Mouse (Mus musculus) forebrain, embryonic 13.5 days (tissue): ENCODE data around the gene Pkn2. TPM values are rescaled to one million over a fixed set of nuclear protein-coding genes. Genes with fewer than 3 reads are reported as not detected.

Experiments
- ATAC-seq: fragments of 200-750 bp; cut with Nextera tagmentation; 2 replicates; pipeline ENCODE4 v1.8.0; 2017
- H3K27ac ChIP-seq: fragments of 300-500 bp; sonication (generic); 2 replicates; pipeline ENCODE4 v1.5.1; 2015; ENCODE audit warnings: inconsistent platforms, mild to moderate bottlenecking, moderate library complexity
- H3K27me3 ChIP-seq: fragments of 300-500 bp; sonication (generic); 2 replicates; pipeline ENCODE4 v1.6.1; 2015; ENCODE audit warnings: mild to moderate bottlenecking, inconsistent platforms
- H3K36me3 ChIP-seq: fragments of 300-500 bp; sonication (generic); 2 replicates; pipeline ENCODE4 v1.6.1; 2015; ENCODE audit warnings: mild to moderate bottlenecking, inconsistent platforms; ENCODE audit not compliant: poor library complexity, severe bottlenecking
- H3K4me1 ChIP-seq: fragments of 300-500 bp; sonication (generic); 2 replicates; pipeline ENCODE4 v1.6.1; 2015; ENCODE audit warnings: inconsistent platforms
- H3K4me2 ChIP-seq: fragments of 300-500 bp; sonication (generic); 2 replicates; pipeline ENCODE4 v1.6.1; 2015; ENCODE audit warnings: inconsistent platforms, mild to moderate bottlenecking, moderate library complexity
- H3K4me3 ChIP-seq: fragments of 300-500 bp; sonication (generic); 2 replicates; pipeline ENCODE4 v1.5.1; 2015; ENCODE audit warnings: mild to moderate bottlenecking, inconsistent platforms
- H3K9ac ChIP-seq: fragments of 300-500 bp; sonication (generic); 2 replicates; pipeline ENCODE4 v1.6.1; 2015; ENCODE audit warnings: mild to moderate bottlenecking, inconsistent platforms
- H3K9me3 ChIP-seq: fragments of 300-500 bp; sonication (generic); replicated peaks from 2 replicates; pipeline ENCODE4 v1.6.1; 2016; ENCODE audit warnings: inconsistent platforms
- WGBS: fragments of 180-500 bp; shearing (Covaris S2); methylation state at CpG from one replicate; pipeline ENCODE4 v1.1.7; 2015; 5-methylcytosine and 5-hydroxymethylcytosine counted together
- polyA plus RNA-seq: library from polyadenylated mRNA; unstranded; fragments of >200 nt; fragmentation: Nextera tagmentation; extraction: Ambion mirVana; gene quantifications from 2 replicates; pipeline ENCODE4 v1.2.1, GENCODE M21; 2015

The Pkn2 gene
- polyA plus RNA-seq = 39.3 and 43.1 TPM in 2 replicates

DNA sequence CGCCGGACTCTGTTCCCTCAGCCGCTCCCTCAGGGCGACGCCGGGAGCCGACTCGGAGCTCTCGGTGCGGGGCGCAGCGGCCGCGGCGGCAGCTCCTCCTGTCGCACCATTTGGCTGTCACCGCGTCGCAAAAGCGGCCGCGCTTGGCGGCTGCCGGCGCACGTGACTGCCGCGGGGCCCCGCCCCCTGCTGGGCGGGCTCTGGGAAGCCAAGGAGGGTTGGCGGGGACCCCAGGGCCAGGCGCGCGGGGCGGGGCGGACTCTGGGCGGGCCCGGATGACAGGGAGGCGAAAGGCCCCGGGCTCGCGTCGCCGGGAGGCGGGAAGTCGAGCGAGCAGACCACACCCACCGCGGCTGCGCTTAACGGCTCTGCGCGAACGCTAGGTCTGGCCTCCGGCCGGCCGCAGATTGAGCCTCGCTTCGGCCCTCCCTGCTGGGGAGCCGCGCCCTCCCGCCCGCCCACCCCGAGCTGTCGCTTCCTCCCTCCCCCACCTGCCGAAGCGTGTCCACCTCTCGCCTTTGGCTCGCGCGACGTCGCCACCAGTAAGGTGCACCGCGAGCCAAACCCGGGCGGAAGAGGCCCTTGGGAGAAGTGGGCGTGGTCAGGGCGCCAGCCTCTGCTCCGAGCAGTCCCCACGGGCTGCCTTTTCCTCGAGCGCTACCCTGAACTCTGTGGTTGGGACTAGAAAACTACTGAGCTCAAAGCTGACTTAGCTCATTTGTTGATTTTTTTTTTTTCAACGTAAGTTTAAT lies at the start of gene Pkn2:
Gene Pkn2 (minus strand): TSS at position 133 of the 752 bp plus-strand sequence.
- no peaks in the 10 kb centered on the region for H3K27me3 ChIP-seq
- under 1% methylated on average over 78 of the region's 84 CpGs for WGBS
- peak within 1 kb of the TSS; percentile 65 for H3K4me2 ChIP-seq
- no peaks in the 10 kb centered on the region for H3K36me3 ChIP-seq
- peak; percentile 98 for ATAC-seq
- no peaks in the 10 kb centered on the region for H3K9me3 ChIP-seq
- H3K4me1 ChIP-seq = peaks cover 14% of the 10 kb centered on the region
- H3K9ac ChIP-seq = peak within 1 kb of the TSS; percentile 95
- peak within 1 kb of the TSS; percentile 95 for H3K27ac ChIP-seq
- H3K4me3 ChIP-seq = peak within 1 kb of the TSS; percentile 92

DNA sequence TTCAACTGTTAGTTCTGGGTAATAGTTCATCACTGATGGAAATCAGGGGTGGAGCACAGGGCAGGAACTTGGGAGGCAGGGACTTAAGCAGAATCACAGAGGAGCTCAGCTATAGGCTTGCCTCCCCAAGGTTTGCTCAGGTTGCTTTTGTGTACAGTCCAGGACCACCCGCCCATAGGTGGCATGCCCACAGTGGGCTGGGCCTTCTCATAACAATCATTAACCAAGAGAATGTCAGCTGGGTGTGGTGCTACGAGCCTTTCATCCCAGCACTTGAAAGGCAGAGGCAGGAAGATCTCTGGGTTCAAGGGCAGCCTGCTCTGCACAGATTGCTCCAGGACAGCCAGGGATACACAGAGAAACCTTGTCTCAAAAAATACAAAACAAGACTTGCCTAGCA lies 48.1 kb upstream of the Pkn2 start:
- Histone ChIP-seq H3K36me3 (no peaks in the 10 kb centered on the region), H3K27ac (no peak overlapping the region), H3K4me1 (no peaks in the 10 kb centered on the region), H3K9ac (no peak overlapping the region), H3K4me2 (no peak overlapping the region), H3K4me3 (no peak overlapping the region), H3K27me3 (no peaks in the 10 kb centered on the region), H3K9me3 (no peaks in the 10 kb centered on the region)
- ATAC-seq = no peak
- WGBS = 82% methylated on average over 2 of the region's 2 CpGs

DNA sequence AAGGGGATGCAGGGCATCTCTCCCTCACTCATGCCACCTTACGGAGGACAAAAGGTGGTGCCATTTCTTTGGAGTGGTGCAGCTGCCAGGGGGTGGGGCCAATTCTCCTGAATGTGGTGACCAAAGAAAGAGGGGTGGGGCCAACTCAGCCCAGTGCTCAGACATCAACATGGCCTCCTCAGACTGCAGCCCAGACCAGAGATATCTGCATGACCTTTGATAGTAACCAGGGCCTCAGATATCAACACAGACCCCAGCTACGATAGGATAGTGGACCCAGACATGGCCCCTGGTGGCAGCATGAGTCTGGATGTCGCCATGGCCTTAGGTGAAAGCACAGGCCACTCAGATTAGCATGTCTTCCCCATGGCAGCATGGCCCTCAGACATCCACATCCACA lies 45.5 kb upstream of the Pkn2 start:
- Histone ChIP-seq H3K27me3 (no peaks in the 10 kb centered on the region), H3K9me3 (no peaks in the 10 kb centered on the region), H3K36me3 (no peaks in the 10 kb centered on the region), H3K27ac (no peak overlapping the region), H3K4me3 (no peak overlapping the region), H3K4me2 (no peak overlapping the region), H3K4me1 (no peaks in the 10 kb centered on the region), H3K9ac (no peak overlapping the region)
- ATAC-seq = no peak
- 87% methylated on average over 3 of the region's 3 CpGs for WGBS

DNA sequence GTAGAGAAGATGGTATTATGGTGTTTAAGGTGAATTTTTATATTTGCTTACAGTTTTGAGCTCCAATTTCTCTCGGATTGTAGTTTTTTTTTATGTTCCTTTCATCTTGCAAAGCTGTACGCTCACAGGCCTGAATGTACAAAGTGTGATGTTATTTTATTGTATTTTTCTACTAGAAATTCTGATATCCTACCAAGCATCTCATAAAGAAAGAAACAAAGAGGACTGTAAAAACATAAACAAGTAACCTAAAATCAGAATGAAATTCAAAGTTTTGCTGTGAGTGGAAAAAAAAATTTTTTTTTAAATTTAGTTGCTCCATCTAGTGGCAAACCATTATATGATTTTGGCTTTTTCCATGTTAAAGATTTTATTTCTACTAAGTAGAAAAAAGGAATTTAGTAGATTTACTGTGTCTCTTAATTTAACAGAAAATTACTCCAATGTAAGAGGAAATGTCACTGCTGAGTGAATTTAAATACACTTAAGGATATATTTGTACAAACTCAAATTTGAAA lies 43.1 kb upstream of the Pkn2 start:
- Histone ChIP-seq H3K4me2 (no peak overlapping the region), H3K36me3 (no peaks in the 10 kb centered on the region), H3K9me3 (no peaks in the 10 kb centered on the region), H3K27me3 (no peaks in the 10 kb centered on the region), H3K27ac (no peak overlapping the region), H3K9ac (no peak overlapping the region), H3K4me1 (no peaks in the 10 kb centered on the region), H3K4me3 (no peak overlapping the region)
- no peak for ATAC-seq
- 84% methylated on average over 2 of the region's 2 CpGs for WGBS

DNA sequence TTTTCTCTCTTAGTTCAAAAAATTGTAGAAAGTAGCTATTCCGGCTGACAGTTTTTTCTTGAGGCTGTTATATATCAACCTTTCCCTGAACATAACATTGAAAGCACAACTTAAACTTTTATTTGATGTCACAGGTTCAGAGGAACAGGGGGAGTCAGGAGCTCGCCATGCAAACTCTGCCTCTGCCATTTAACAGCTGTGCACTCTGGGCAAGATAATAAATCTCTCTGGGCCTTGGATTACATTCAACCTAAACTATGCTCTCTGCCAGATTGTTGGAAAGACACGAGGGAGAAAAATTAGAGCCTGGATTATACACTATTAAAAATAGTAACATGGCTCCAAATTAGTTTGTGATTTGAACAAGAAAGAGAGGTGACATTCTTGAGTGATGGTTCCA lies 37.3 kb upstream of the Pkn2 start:
- WGBS = 76% methylated on average over 3 of the region's 3 CpGs
- Histone ChIP-seq H3K4me2 (no peak overlapping the region), H3K27me3 (no peaks in the 10 kb centered on the region), H3K36me3 (no peaks in the 10 kb centered on the region), H3K4me3 (no peak overlapping the region), H3K4me1 (no peaks in the 10 kb centered on the region), H3K9ac (no peak overlapping the region), H3K27ac (no peak overlapping the region), H3K9me3 (no peaks in the 10 kb centered on the region)
- ATAC-seq = no peak

DNA sequence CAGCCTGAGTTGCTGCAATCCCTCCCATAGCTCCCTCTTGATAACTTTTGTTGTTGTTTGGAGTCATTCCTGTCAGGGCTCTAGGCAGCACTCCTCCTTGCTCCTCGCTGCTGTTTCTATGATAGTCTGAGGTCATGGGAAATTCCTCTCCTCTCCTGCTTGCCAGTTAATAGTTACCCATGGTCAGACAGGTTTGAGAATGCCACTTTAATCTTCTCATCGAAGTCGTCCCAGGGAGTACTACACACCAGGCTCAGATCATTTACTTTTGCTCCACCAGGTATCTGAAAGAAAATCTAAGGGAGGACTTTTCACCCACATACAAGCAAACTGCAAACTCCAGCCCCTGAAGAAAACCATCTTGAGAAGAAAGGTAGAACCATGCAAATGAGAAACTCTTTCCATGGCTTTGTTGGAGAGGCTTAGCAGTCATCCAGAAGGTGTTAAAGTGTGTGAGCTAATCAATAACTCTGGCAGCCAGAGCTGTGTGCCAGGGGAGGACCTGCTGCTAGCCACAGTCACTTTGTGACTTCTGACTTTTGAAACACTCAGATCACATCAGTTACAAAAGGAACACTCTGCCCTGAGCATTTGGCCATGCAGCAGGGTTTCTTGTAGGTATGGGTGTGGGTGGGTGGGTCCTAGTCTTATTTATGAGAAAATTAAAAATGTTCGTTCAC lies 36.1 kb upstream of the Pkn2 start:
- no peak overlapping the region for H3K27ac ChIP-seq
- no peaks in the 10 kb centered on the region for H3K27me3 ChIP-seq
- H3K36me3 ChIP-seq = no peaks in the 10 kb centered on the region
- H3K4me3 ChIP-seq = no peak overlapping the region
- no peaks in the 10 kb centered on the region for H3K9me3 ChIP-seq
- ATAC-seq = no peak
- no peak overlapping the region for H3K4me2 ChIP-seq
- H3K9ac ChIP-seq = no peak overlapping the region
- 81% methylated on average over 4 of the region's 4 CpGs for WGBS
- no peaks in the 10 kb centered on the region for H3K4me1 ChIP-seq

DNA sequence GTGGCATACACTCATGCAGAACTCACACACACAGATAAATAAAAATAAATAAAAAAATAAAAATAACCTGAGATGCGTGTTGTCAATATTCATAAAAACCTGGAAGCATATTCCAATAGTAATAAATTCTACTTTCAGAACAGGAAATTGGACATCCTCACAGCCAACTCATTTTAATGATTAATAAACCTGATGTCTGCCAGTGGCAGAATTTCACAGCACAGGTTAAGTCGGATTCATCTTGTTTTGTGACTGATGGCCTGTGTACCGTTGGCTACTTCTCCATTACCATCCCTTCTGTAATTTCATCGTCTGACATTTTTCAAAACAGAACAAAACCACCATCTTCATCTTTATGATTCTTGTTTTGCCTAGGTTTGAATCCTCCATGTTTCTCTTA lies 35.4 kb upstream of the Pkn2 start:
- whole genome bisulfite sequencing = 95% methylated on average over 4 of the region's 4 CpGs
- no peak for ATAC-seq
- H3K4me3 ChIP-seq = no peak overlapping the region
- H3K36me3 ChIP-seq = no peaks in the 10 kb centered on the region
- H3K27me3 ChIP-seq = no peaks in the 10 kb centered on the region
- no peaks in the 10 kb centered on the region for H3K4me1 ChIP-seq
- H3K27ac ChIP-seq = no peak overlapping the region
- H3K9ac ChIP-seq = no peak overlapping the region
- H3K9me3 ChIP-seq = no peaks in the 10 kb centered on the region
- H3K4me2 ChIP-seq = no peak overlapping the region

DNA sequence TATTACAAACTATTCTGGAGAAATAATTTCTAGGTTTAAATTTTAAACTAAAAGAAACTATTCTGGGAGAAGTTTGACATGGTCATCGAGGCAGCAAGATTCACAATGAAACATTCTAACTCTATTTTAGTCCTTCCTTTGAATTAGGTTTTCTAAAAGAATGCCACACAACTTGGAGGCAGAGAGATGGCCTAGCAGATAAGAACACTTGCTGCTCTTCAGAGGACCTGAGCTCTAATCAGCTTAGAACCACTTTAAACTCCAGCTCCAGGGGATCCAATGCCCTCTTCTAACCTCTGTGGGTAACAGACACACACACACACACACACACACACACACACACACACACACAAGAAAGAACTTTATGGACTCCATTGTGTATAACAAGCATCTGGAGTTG lies 31.5 kb upstream of the Pkn2 start:
- Histone ChIP-seq H3K9me3 (no peaks in the 10 kb centered on the region), H3K9ac (no peak overlapping the region), H3K4me1 (no peaks in the 10 kb centered on the region), H3K27me3 (no peaks in the 10 kb centered on the region), H3K36me3 (no peaks in the 10 kb centered on the region), H3K27ac (no peak overlapping the region), H3K4me2 (no peak overlapping the region), H3K4me3 (no peak overlapping the region)
- 77% methylated on average over 1 of the region's 1 CpGs for WGBS
- no peak for ATAC-seq

DNA sequence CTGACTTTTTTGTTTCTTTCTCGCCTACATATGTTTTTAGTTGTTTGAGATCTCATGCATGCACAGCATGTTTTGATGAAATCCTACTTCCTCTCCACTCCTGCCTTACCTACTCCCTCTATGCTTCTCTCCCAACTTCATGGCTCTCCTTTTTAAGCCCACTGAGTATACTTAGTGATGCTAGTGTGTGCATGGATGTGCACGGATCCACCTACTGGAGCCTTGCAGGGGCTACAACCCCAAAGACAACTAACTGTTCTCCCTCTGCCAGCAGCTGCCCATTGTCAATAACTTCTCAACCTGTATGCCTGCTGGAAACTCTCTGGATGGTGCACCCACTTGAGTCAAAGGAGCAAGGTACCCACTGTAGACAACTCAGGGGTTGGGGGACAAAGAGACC lies 17.9 kb upstream of the Pkn2 start:
- 89% methylated on average over 2 of the region's 2 CpGs for WGBS
- Histone ChIP-seq H3K9ac (no peak overlapping the region), H3K27me3 (no peaks in the 10 kb centered on the region), H3K9me3 (no peaks in the 10 kb centered on the region), H3K27ac (no peak overlapping the region), H3K36me3 (no peaks in the 10 kb centered on the region), H3K4me2 (no peak overlapping the region), H3K4me1 (no peaks in the 10 kb centered on the region), H3K4me3 (no peak overlapping the region)
- ATAC-seq = no peak

DNA sequence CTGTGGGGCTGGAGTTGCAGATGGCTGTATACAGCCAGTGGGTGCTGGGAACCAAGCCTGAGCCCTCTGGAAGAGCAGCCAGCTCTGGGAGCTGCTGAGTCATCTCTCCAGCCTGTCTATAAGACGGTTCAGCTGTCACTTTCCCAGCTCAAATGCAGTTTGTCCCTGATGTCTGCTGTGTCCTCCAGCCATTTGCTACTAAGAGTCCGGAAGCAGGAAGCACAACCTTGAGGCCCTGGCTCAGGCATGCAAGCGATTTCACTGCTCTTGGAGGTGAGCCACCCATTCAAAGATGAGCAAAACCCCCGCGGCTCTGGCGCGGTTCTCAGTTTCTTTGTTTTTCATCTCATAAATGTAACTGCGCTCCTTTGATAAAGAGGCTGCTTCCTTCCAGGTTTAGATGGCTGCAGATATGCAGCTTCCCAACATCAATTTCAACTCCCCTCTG lies 17.2 kb upstream of the Pkn2 start:
- no peak overlapping the region for H3K9ac ChIP-seq
- H3K4me1 ChIP-seq = no peaks in the 10 kb centered on the region
- H3K4me3 ChIP-seq = no peak overlapping the region
- no peak for ATAC-seq
- 87% methylated on average over 8 of the region's 8 CpGs for WGBS
- H3K36me3 ChIP-seq = no peaks in the 10 kb centered on the region
- no peak overlapping the region for H3K4me2 ChIP-seq
- H3K27me3 ChIP-seq = no peaks in the 10 kb centered on the region
- H3K27ac ChIP-seq = no peak overlapping the region
- H3K9me3 ChIP-seq = no peaks in the 10 kb centered on the region

DNA sequence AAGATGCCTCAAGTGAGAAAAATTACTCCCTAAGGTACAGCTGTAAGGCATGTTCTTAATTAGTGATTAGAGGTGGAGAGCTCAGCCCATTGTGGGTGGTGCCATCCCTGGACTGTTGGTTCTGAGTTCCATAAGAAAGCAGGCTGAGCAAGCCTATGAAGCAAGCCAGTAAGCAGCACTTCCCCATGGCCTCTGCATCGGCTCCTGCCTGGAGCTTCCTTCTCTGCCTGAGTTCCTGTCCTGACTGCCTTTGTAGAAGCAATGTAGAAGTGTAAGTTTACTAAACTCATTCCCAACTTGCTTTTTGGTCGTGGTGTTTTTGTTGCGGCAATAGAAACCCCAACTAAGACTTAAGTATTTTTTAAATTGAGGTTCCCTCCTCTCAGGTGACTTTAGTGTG lies 8.6 kb upstream of the Pkn2 start:
- Histone ChIP-seq H3K4me3 (no peak overlapping the region), H3K27me3 (no peaks in the 10 kb centered on the region), H3K36me3 (no peaks in the 10 kb centered on the region), H3K9me3 (no peaks in the 10 kb centered on the region), H3K9ac (no peak overlapping the region), H3K4me2 (no peak overlapping the region), H3K4me1 (no peaks in the 10 kb centered on the region), H3K27ac (no peak overlapping the region)
- ATAC-seq = no peak
- 86% methylated on average over 3 of the region's 3 CpGs for WGBS

DNA sequence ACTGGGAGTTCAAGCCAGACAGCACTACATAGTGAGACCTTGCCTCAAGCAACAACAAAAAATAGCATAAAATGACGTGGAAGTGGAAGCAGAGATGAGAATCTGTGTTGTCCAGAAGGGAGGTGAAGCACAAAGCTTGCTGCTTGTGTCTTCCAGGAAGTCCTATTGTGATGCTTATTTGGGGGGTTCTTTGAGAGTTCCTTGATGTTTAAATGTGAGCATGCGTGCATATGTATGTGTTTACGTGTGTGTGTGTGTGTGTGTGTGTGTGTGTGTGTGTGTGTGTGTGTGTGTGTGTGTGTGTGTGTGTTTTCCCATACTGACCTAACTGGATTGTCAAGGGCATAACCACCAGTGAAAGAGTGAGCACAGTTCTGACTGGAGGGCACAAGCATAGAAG lies 5.2 kb upstream of the Pkn2 start:
- Histone ChIP-seq H3K27me3 (no peaks in the 10 kb centered on the region), H3K9ac (no peak overlapping the region), H3K4me2 (no peak overlapping the region), H3K4me3 (no peak overlapping the region), H3K4me1 (peaks cover 8% of the 10 kb centered on the region), H3K27ac (no peak overlapping the region), H3K36me3 (no peaks in the 10 kb centered on the region), H3K9me3 (no peaks in the 10 kb centered on the region)
- 90% methylated on average over 3 of the region's 3 CpGs for whole genome bisulfite sequencing
- ATAC-seq = no peak
